Mouse (Mus musculus) layer of hippocampus, postnatal 10 days (tissue): ENCODE measurements around the gene Fgfr2. TPM values are rescaled to one million over a fixed set of nuclear protein-coding genes. Genes with fewer than 3 reads are reported as not detected.
A peak's percentile ranks its signal among the peaks of the same experiment; 100 is the strongest.

ENCODE experiments used
- DNase-seq, 2 experiments: peaks; one replicate each; pipeline ENCODE4 v3.0.0; 2021; ENCODE audit warnings: low spot score in 2 of 2
- total RNA-seq, 2 experiments: library from RNA; stranded (reverse); gene quantifications; 2 replicates each; pipeline ENCODE4 v1.2.3; 2021

Gene Fgfr2
- total RNA-seq, 2 experiments from 2014 or later, result 35.6 to 48.3 TPM

- DNase-seq, result peak; percentile 43 to 54
These were observed 869.6 kb downstream of the Fgfr2 start for GRCm38 (mm10) chr7:132253513-132253912.

GRCm38 (mm10) chr7:132253078-132253477, 870.1 kb downstream of the Fgfr2 start:
- no peak for DNase-seq

GRCm38 (mm10) chr7:132249563-132250119, 873.5 kb downstream of the Fgfr2 start:
- DNase-seq, result no peak

GRCm38 (mm10) chr7:132247567-132247966, 875.6 kb downstream of the Fgfr2 start:
- peak; percentile 27 to 42 for DNase-seq

- DNase-seq, result no peak
These were observed 876.1 kb downstream of the Fgfr2 start for GRCm38 (mm10) chr7:132247091-132247490.

- no peak for DNase-seq
These were observed 877.4 kb downstream of the Fgfr2 start for GRCm38 (mm10) chr7:132245730-132246129.

GRCm38 (mm10) chr7:132244637-132245036, 878.5 kb downstream of the Fgfr2 start:
- no peak for DNase-seq

DNA sequence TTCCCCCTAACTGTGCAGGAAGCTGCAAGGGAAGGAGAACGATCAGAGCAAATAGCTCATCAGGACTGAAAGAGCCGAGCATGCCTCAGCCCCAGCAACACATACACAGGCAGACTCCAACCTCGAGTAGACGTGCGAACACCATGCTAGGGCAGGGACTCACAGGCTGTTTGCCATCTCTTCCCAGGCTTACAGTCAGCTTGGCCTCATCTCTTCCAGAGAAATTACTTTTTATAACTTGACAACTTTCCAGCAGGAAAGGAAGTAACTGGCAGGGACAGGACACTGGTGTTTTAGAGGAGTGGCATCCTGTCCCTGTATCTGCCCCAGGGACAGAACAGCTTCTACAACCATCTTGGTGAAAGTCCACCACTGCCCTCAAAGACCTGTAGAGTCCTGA, 879.9 kb downstream of the Fgfr2 start:
- DNase-seq, result no peak

DNA sequence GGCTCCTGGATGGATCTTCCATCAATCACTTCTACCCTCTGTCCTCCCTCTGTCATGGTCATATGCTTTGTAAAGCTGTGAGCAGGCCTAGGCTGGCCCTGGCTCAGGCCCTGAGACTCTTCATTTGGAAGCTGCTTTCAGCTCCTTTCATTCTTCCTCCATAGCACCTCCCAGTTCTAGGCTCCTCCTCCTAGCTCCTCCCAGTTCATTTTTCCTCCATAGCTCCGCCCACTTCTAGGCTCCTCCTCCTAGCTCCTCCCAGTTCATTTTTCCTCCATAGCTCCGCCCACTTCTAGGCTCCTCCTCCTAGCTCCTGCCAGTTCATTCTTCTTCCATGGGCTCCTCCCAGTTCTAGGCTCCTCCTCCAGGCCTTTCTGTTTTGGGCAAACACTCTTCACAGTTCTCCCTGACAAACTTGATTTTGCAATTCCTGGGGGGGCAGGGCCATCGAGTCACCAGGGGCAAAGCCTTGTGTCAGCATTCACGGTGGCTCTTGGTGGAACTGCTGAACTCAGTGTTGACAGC, 880.5 kb downstream of the Fgfr2 start:
- DNase-seq, result no peak

GRCm38 (mm10) chr7:132238921-132239320, 884.2 kb downstream of the Fgfr2 start:
- no peak for DNase-seq

GRCm38 (mm10) chr7:132237191-132237590, 886.0 kb downstream of the Fgfr2 start:
- no peak for DNase-seq

GRCm38 (mm10) chr7:132236789-132237188, 886.4 kb downstream of the Fgfr2 start:
- DNase-seq, result no peak

- DNase-seq, result no peak
These were observed 888.9 kb downstream of the Fgfr2 start for GRCm38 (mm10) chr7:132234250-132234649.

DNA sequence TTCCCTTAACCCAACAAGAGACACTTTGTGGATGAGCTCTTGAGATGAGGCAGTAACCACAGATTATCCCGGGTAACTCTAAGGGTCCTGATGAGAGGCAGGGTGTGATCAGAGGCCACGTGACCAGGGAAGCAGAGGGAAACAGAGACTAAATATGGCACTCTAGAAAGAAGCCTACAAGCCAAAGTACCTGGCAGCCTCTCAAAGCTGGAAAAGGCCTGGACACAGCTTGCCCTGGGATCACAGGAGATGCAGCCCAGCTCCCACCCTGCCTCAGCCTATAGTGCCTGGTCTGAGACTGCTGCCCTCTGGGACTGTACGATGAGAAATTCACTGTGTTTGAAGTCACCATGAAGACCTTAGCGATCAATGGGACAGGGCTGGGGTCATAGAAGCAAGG, 889.4 kb downstream of the Fgfr2 start:
- DNase-seq, result no peak

DNA sequence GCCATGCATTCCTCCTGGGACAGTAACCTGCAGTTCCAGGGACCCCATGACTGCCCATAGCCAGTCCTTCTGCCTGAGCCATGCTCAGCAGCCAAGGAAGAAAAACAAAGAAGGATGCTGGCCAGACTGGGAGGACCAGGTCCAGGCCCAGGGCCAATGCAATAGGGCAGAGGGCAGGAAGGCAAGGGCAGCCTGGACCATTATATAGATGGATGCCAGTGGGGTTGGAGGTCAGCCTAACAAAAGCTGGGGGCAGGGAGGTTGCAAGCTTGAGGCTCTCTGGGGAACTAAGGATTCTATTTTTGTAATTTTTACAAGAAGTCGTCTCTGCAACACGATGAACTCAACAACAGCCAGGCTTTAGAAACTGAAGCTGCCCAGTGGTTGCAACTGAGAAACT, 890.2 kb downstream of the Fgfr2 start:
- DNase-seq, result no peak

DNA sequence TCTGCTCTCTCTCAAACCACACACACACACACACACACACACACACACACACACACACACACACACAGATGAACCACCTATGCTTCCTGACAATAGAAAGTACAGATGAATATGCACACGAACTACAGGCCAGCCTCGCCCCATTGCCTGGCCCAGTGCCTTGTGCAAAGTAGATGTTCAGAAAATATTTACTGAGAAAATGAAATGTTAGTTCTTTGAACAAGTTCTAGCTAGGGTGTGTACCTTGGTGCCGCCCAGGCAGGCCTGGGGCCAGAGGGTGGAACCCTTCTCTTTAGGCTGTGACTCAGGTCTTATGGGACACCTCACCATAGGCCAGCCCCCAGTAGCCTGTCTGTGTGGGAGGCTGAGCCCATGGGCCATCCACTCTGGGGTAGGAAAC, 891.7 kb downstream of the Fgfr2 start:
- no peak for DNase-seq

- DNase-seq, result no peak
These were observed 892.2 kb downstream of the Fgfr2 start for GRCm38 (mm10) chr7:132230961-132231360.

DNA sequence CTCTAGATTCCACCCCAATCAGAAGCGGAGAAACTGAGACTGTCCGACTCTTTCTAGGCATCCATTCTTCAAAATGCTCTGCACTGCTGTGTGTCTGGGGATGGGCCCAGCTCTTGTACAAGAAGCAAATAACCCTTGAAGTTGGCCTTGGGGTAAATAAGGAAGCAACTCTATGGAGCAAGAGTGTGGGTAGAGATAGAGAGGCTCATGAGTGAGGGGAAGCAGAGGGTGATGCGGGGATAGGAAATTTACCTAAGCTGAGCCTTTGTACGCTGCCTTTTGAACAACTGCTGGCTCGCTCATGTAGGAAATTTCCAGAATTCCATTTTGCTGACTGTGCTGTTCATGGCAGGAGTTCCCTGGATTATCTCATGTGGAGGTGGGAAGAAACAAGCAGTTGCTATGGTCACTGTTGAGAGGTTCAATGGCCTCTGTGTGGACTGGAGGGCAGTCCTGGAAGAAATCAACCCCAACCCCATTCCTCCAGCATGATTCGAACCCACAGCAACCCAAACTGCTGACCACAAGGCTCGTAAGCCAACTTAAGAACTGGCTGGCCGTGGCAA, 896.0 kb downstream of the Fgfr2 start:
- no peak for DNase-seq

DNA sequence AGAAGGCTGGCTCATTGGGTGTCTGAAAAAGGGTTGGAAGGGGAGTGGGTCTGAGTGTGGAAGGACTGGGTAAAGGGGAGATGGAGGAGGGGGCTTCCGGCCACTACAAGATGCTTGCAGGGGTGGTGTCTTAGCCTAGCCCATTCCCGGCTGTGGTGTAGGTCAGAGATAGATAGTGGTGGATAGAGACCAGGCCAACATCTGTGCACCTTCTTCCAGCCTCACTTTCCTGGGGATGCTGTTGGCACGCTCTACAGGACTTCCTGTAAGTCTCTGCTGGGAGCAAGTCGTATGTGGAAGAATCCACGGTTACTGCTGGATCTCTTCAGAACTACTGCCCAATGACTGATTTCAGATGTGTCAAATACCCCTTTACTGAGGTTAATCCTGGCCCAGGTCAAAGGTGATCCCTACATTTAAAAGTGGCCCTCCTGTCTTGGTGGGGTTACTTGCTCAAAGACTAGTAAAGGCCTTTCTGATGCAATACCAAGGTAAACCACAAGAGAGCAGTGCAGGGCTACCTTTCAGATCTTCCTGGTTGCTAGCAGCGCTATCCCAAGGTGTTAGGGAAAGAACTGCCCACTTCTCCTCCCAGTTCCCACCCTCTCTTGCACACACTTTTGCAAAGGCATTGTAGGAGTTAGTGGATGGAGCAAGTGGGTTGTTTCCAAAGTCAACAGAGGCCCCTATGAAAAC, 896.6 kb downstream of the Fgfr2 start:
- DNase-seq, result peak; percentile 92 to 94

DNA sequence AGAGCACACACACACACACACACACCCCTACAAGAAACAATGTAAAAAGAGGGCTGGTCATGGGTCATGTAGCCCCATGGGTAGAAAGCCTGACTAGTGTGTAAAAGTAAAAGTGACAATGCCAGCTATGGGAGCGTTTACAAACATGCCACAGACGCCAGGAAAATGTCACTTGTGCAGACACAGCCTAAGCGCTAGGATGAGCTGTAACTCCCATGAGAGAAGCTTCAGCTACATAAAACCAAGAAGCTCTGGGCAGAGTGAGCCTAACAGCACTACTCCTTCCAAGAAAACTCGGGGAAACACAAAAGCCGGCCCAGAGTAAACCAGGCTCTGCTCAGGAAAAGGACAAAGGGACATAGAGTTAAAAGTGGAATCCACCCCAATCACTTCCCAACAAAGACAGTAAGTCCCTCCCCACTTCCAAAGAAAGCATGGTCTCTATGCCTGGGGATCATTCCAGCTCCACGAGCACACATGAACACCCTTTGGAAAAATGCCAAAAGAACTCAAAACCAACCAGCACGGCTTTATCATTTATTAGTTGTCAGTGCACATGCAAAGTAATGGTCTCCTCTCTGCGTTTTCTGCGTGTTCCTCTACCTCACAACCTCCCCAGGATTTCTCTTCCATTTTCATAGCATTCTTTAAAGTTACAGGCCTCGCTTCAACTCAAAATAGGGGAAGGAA, 899.6 kb downstream of the Fgfr2 start:
- DNase-seq, result no peak

- no peak for DNase-seq
These were observed 909.1 kb downstream of the Fgfr2 start for GRCm38 (mm10) chr7:132214031-132214430.

GRCm38 (mm10) chr7:132213460-132213859, 909.7 kb downstream of the Fgfr2 start:
- DNase-seq, result peak; percentile 86 to 92
